Mouse (Mus musculus) right cerebral cortex, adult 2 months (tissue): ENCODE measurements at regions not wholly inside any gene's neighbourhood (a gene's known extent, or its start where the extent isn't known, plus 50 kb on each side); places are given as distances from the start of the nearest gene placed in this dataset.

ENCODE experiments used
- DNase-seq, 2 experiments: peaks; one replicate each; pipeline ENCODE4 v3.0.0; 2021 to 2022; ENCODE audit warnings: low spot score in 2 of 2

DNA sequence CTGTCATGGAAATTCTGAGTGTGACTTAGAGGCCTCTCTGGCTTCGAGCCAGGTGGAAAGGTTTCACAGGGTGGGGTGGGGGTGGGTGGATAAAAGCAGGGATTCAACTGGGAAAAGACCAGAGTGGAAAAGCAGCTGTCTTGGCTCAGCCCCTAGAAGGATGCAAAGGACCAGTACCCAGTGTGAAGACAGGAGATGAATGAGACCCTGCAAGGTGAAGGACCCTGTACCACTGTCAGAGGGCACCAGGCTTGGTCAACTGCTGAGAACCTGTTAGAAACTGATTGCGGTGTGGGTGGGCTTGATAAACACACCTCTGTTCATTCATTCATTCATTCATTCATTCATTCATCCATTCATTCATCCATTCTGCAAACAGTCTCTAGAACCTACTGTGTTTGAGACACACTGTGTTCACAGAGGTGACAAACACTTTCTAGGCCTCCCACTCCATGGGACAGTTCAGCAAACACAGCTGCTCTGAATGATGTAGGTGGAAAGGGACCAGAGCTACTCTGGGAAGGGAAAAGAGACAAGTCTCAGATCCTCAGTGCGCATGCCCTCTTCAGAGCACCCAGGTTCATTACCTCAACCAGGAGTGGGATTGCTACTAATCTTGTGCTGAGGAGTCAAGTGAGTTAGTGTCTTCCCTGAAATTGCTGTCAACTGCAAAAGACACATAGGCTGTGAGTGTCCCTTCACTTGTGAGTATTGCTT, 100.4 kb upstream of the Sesn3 start:
- peak; percentile 18 to 45 for DNase-seq

DNA sequence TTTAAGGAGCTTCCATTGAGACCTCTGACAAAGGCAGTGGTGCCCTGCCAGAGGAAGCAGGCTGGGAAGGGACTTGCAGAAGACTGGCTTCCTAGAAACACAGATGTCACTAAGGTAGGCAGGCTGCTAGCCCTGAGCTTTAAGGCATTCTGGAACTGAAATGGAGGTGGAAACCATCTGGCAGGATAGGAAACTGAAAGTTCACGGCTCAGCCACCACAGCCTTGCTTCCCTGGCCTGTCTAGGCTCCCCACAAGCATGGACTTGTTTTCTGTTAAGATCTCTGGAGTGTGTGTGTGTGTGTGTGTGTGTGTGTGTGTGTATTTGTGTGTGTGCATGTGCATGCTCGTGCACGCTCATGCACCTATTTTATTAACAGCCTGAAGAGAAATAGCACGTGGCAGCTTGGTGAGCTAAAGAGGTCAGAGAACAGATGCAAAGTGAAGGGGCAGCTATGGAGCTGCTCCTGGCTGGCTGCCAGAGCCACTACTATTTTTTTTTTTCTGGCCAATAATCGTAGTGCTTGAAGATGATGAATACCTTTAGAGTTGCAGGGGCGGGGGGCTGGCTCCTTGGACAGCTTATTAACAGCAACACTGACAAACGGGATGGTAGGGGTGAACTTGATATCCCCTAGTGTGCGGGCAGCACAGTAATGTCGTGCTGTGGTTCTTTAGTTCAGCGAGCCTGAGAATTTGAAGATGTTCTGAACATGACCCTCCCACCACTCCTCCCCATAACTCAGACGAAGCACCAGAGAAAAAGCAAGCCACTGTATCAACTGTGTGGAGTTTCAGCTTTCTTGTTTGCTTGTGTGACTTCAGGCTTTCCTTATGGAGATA, 99.6 kb upstream of the Sesn3 start:
- peak in 1 of 2 experiments; percentile 19 for DNase-seq

DNA sequence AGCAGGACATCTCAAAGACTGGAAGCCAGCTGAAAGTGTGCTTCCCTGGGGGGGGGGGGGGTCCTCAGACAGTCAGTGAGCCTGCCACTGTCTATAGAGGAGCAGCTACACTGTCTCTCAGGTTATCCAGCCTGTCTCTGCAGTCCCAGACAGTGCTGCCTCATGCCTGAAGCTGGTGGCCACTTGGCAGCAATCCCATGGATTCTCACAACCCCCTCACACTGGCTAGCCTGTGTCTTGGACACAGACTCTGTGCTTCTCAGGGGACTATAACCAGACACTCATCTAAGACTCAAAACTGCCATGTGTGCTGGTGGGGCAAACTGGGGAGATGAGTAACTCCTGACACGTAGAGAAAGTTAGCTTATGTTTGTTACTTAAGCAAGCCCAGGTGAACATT, 95.1 kb upstream of the Sesn3 start:
- DNase-seq: no peak

DNA sequence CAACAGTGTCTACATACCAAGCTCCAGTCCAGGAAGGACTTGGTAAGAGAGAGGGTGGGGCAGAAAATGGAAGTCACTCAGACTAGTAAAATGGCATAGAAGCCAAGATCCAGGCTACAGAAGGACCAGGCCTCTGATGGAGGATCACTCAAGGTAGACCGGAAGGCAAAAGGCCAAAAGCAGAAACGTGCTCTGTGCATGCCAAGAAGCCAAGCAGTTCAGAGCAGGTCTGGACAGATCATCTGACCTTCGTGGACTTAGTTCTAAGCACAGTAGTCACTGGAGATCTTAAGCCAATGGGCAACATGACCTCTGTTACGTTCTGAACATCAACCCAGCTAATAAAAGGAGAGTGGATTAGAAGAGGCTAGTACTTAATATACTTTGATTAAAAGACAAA, 90.6 kb upstream of the Sesn3 start:
- DNase-seq: no peak

DNA sequence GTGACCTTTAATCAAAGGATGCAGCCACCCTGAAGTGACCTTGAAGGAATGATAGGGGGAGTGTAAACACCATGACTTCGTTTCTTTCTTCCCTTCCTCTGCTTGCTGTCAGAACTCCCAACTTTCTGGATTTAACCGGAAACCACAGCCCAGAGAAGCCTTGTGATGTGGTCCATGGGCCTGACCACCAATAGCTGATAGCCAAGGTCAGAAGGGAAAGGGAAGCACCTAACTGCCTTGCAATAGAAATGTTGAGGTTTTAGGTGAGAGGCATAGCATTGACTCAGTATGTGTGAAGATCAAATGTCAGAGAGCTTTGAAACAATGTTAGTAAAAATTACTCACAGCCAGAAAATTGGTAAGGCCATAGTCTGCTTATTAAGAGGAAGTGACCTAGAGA, 89.2 kb upstream of the Sesn3 start:
- DNase-seq: no peak

DNA sequence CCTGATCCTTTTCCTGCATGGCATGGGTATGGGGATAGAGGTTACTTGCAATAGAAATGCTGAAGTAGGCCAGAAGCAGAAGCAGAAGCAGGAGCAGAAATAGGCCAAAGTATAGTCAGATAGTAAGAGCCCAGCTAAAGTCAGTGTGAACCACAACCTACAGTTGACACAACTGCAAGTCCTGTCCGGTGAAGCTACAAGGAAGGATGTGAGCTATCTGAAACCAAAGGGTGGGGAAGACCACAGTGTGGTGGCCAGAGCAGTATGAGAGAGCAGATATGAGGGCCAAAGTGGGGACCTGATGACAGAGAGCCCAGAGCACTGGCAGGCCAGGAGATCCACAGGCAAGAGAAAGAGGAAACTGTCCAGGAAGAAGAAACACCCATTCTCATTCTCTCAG, 87.1 kb upstream of the Sesn3 start:
- DNase-seq: no peak

DNA sequence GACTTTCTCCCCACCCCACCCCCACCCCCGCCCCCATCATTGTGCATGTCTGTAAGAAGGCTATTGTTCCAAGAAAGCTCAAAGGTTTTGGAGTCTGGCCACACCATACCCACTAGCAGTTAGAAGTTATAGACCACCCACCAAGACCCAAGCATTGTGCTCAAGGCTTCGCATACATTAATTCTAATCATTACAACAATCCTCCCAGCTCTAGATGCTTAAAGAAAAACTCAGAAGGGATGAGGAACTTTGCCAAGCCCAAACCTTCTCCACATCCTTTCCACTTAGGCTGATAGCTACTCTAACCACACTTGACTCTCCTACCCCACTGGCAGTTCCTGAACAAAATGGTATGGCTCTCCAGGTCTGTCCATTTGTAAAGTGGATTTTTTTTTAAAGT, 86.4 kb upstream of the Sesn3 start:
- no peak for DNase-seq

DNA sequence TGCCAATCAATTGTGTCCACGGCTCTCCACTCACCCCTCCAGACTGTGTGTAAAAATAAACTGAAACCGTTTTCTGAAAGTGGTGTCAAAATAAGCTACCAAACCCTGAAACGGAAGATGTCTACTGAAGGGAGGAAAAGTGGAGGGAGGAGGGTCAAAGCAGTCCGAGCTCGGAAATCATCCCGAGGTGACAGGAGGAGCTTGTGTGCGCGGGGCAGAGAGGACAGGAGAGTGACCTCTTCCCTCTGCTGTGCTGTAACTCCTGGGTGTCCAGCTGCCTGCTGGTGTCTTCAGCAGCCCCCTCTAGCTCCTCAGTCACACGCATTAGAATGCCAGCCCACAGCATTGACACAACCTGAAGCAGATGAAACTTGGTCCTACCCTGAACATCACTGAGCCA, 84.2 kb upstream of the Sesn3 start:
- no peak for DNase-seq

DNA sequence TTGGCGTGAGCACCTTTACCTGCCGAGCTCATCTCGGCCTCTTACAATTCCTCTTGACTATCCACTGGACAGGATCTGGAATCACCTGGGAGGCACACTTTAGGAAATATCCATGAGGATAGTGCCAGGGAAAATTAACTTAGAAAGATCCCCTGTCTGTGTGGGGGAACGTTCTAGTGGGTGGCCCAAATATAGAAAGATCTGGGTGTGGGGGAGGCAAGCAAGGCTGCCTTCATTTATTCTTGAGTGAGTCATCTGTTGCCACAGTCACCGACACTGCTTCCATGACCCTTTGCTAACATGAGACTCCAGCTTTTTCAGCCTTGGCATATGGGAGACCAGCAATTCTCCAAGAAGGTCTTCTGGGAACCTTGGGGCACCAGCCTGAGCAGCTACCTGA, 80.1 kb upstream of the Sesn3 start:
- DNase-seq: peak in 1 of 2 experiments; percentile 22

DNA sequence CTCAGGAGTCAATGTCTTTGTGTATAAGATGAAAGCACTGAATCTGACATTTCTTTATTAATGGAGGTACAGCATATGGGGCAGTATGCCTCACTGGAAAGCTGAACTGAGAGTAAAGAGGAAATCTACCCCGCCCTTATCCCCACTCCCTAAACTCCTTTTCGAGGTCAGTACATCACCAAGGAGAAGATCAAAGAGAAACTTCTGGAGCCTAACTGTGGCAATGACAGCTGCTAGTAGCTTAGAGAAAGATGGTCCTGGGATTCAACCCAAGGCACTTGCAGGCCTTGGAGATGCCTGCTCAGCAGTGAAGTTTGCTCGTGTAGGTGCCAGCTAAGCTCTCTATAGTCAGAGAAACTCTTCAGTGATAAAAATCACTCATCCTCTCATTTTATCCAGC, 75.8 kb upstream of the Sesn3 start:
- DNase-seq: no peak

DNA sequence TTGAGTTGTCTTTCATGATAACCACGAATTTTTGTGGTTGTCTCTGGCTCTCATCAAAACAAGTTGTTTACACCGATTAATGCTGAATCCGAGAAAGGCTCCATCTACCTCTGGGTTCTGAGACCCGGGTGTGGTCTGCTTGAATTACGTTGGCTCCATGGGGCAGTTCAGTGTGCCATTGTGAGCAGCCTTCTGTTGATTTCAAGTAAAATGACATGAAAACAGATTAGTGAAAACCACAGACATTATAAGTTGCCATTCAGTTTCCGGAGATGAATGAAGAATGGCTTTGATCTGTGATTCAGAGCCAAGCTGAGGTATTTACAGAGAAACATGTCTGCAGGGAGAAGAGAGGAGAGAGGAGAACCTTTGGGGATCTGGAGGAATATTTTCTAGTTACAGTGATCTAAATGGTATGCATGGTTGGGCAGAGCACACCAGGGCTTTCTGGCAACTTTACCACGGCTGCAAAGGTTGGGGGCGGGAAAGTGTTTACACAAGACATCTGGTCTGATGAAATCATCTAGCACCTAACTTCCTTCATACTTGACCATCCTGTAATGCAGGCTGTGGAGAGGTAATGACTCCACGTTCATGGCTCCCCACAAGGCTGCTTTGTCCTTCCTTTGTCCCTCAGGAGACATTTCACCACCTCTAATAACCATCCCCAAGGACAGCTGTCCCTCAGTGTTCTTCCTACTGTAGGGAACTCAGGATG, 74.7 kb upstream of the Sesn3 start:
- DNase-seq: peak; percentile 22 to 33

DNA sequence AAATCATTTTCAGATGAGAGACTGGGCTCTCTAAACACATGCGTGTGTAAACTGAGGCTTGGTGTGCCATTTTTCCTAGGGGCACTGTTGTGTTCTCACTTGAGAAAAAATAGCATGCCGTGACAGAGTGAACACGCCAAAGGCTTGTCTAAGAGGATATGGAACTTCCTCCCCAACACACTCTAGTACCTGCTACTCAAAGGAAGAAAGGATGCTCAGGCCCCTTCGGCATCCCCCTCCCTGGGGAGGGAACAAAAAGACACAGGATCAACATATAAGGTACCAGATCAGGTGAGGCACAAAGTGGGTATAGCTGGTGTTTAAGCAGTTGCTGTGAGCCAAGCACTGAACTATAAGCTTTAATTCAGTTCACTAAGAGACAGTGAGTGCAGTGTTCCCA, 74.0 kb upstream of the Sesn3 start:
- DNase-seq: no peak

DNA sequence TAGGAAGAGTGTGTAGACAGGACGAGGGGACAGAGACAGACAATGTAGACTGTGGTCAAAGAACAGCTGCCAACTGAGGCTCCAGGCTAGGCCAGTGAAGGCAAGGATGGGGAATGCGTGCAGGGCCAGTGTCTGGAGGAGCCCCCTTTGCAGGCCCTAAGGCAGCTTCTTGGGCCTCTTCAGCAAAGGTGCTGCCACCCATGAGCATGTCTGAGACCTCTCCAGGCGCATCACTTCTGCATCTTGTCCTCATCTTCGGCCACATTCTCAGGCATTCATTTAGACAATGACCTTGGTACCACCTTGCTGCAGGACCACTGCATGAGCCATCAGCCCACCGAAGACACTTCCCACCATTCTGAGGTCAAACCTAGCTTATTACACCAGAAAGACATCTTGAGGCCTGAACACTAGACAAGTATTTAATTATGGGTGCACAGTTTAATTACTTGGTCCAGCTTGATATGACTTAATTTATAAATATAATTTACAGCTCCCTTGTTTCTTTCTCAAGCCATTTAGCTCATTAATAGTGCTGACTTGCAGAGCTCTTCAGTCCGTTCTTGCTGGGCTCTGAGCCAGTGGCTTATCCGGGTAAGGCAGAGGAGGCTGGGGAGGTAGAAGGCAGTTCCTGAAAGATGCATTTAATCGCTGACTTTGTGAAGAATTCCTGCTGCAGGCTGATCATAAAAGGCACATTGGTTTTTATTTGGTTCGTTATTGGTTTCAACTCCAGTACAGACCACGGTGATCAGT, 72.1 kb upstream of the Sesn3 start:
- peak in 1 of 2 experiments; percentile 33 for DNase-seq

DNA sequence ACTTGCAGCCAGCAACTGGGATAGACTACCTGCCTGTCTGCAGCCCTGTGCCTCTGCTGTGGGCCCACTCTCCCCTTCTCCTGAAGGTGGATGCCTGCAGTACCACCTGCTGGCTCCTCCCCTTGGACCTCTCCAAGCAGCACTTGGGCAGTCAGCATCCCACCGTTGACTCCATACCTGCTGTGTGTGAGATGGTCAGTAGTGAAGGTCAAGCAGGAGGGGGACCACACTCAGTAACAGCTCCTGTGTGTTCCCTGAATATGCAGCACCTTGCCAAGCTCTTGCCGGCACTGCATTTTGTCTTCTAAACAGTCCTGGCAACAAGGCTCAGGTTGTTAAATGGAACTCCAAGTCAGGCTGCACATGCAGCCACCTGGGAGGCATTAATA, 71.6 kb upstream of the Sesn3 start:
- no peak for DNase-seq

DNA sequence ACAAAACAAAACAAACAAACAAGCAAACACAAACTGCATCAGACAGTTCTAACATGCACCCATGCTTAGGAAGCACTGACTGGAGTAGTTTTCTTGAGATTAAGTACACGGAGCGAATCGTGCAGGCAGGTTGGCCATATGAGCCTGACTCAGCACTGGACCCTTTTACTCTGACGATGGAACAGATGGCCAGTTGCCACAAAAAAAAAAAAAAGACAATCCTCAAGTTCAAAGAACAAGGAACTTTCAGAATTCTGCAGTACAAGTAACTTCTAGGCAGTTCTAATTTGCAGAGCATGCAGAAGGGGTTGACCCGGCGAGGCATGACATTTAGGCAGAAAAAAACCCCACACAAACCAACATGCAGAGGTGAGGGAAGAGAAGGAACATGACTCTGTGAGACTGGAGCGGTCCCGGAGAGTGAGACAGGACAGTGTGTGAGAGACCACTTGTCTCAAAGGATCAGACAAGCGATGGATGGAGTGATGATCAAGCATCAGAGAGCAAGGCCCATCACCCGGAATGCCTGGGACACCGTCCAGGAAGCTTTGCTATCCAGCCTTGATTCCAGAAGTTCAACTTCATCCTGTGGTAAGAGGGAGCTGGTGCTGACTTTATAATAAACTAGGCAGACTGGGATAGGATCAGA, 71.0 kb upstream of the Sesn3 start:
- DNase-seq: no peak

DNA sequence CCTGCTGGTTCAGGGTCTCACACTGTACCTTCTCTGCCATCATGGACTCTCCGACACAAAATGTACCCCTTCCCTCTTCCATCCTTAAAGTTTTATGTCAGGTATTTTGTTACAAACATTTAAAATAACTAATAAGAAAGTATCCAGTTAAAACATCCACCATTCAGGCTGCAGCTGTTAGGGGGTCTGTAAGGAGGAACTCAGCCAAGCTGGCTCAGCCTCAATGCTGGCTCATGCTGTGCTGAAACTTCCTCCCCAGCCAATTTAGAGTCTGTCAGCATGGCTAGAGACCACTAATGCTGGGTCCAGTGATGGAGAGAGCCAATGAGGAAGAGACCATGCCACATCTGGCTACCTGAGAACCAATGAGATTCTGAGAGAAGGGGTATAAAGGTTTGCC, 70.0 kb upstream of the Sesn3 start:
- no peak for DNase-seq

DNA sequence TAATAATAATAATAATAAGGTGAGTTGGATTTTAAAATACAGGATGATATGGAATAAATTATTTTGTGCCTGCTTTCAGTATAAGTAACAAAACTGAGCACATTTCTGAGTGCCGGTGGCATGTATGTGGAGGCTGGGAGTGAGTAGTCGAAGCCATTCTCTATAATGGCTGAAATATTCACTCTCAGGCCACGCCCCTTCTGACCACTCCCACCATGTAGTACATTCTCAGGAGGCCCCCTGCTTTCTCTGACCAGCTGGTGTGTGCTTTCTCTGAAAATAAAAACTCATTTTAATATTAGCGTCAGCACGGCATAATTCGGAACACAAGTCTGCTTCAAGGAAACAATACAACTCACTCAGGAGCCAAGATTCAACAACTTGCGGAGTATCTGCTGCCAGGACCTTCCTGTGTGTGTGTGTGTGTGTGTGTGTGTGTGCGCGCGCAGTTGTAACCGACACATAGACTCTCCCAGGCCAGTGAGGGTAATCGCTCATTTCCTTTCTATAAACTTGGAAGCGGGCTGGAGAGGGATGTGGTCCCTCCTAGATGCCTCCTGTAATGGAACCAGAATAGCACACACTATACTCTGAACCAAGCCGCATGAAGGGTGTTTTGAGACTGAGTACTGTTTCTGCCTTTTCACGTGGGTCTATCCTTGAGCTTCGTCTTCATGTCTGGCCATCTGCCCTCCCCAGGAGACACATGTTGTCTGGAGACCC, 67.9 kb upstream of the Sesn3 start:
- peak in 1 of 2 experiments; percentile 35 for DNase-seq

DNA sequence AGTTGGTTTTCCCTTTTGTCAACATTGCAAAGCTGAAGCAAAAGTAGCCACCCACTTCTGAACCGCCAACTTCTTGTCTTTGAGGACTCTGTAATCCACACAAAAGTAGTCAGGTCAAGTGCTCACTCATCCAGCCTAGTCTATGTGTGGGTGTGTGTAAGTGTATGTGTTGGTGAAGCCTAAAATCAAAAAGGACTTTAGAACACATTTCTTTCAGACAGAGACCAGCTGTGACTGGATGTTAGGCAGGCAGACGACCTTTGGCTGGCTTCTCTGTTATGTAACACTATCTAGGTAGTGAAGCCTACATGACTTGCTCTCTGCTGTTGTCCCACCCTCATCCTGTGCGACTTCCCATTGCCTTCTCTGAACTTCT, 67.3 kb upstream of the Sesn3 start:
- DNase-seq: peak in 1 of 2 experiments; percentile 25

DNA sequence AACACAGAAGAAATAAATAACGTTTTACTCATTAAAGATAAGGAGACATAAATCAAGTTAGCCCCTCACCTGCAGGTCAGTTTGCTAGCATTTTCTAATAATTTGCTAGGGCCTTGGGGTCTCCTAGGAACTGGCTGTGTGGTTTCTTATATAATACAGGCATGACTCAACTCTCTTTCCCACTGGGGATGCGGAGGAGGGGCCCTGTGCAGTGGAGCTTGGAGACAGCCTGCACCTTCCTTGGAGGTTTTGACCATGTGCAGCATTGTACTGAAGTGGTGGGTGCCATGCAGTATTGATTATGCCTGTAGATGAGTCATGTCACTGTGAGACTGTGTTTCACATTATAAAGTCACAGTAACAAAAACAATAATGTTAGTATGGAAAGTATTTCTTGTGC, 61.6 kb upstream of the Sesn3 start:
- peak; percentile 27 to 61 for DNase-seq

DNA sequence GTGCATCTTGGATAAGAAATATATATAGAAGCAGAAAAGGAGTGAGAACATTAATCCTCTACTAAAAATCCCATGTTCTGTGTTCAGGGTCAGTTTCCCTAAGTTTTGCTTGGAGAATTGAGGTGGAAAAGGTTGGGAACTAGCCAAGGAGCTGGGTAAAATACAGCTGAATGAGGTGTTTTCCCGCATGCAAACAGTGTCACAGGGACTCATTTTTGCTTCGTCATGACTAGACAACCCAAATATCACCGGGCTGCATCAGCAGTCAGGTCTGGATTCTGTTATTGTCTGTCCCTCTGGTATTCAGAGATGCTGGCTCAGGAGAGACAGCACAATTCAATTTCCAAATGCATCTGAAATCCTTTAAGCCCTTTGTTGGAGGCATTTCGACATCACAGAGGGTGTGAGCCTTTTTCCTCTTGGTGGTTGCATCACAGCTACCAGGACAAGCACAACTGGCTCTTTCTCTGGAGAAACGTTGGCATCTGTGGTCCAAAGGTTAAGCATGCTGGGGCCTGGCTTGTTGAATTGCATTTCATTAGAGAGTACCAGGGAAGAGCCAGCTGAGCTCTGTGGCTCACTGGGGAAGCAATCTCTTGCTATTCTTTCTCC, 59.6 kb upstream of the Sesn3 start:
- no peak for DNase-seq
